11 mouse cellular contexts compared by ENCODE assay signal in genomic region chr1:130838288-130838687, GRCm38 (mm10). TPM values are rescaled to one million over a fixed set of nuclear protein-coding genes. Genes with fewer than 3 reads are reported as not detected.
DNase-seq lines count a peak whose midpoint lies in the region; ATAC-seq lines count a peak whose summit lies in the region.
"Had no signal": no experiment of that assay in that cellular context is flagged by ENCODE, and none has a peak within 500 bp of the region (broad histone marks: within the 10 kb centered on the region; RNA-seq: fewer than 3 reads in every experiment).

No protein-coding gene starts in this region.

- no peaks in the 10 kb centered on the region for H3K27me3 ChIP-seq in lung, embryonic 16.5 days (ENCODE audit: control insufficient read depth, insufficient read depth, low read depth, low read length)

- H3K36me3 ChIP-seq in lung, embryonic 16.5 days (ENCODE audit: control insufficient read depth, insufficient read depth, low read length) = no peaks in the 10 kb centered on the region

- H3K4me3 ChIP-seq in lung, embryonic 16.5 days (ENCODE audit: low read length) = no peak overlapping the region

- no peaks in the 10 kb centered on the region for H3K9me3 ChIP-seq in lung, embryonic 16.5 days (ENCODE audit: control insufficient read depth, low read length)

- DNase-seq in left cerebral cortex, postnatal 14 days (ENCODE audit: low spot score in 2 of 2) = peak; percentile 22 to 43
- DNase-seq in left cerebral cortex, adult 9 months (ENCODE audit: low spot score in 2 of 2) = no peak
- peak; percentile 54 for DNase-seq in ZHBTc4 (ENCODE audit: low read depth, low spot score)
- peak; percentile 80 for DNase-seq in thymus, postnatal 14 days
- no peak for DNase-seq in testis, postnatal 14 days (ENCODE audit: low spot score)
- DNase-seq in urinary bladder, postnatal 10 days (ENCODE audit: low spot score) = no peak
- DNase-seq: heart, postnatal 4 days had no signal

- H3K4me1 ChIP-seq in lung, embryonic 16.5 days (replicated peaks; ENCODE audit: control insufficient read depth, insufficient read depth, low read length) = peaks cover 2% of the 10 kb centered on the region; the same call in 1 of the 2 replicates

- WGBS in lung, embryonic 16.5 days = 37% methylated on average over 6 of the region's 6 CpGs

- H3K9ac ChIP-seq in lung, embryonic 16.5 days (ENCODE audit: low read length) = no peak overlapping the region

- intact Hi-C loops in left cerebral cortex, postnatal 14 days (cut with DNase I) = no loop called here

- H3K4me2 ChIP-seq in lung, embryonic 16.5 days (ENCODE audit: low read depth, low read length) = no peak overlapping the region

- ATAC-seq in lung, embryonic 16.5 days (ENCODE audit: low read depth) = peak; percentile 67; the same call in 1 of the 2 replicates

- H3K27ac ChIP-seq in lung, embryonic 16.5 days (ENCODE audit: low read length) = no peak overlapping the region
- H3K27ac ChIP-seq: macrophage had no signal

RNA-seq across cellular contexts. Expression of gene Pigr, which starts 11.8 kb away (rescaled TPM):
- total RNA-seq in left cerebral cortex, postnatal 14 days (2021) = under 1 TPM; 0.08 to 0.09 TPM
- polyA plus RNA-seq in lung, embryonic 16.5 days (2015; fragmentation: Nextera tagmentation; extraction: Ambion mirVana) = 0.06 and 0.14 TPM in 2 replicates
- total RNA-seq: heart, postnatal 4 days had no signal
- polyA plus RNA-seq: cortical plate, adult 2 months; macrophage had no signal

RNA-seq across cellular contexts. Expression of gene Fcmr, which starts 27.2 kb away (rescaled TPM):
- total RNA-seq in left cerebral cortex, postnatal 14 days (2021) = under 1 TPM in 1 of 2 experiments, not detected in 1; 0.33 TPM
- polyA plus RNA-seq in lung, embryonic 16.5 days (2015; fragmentation: Nextera tagmentation; extraction: Ambion mirVana) = 0.30 TPM in 1 of 2 replicates, not detected in the other

RNA-seq across cellular contexts. Expression of gene Fcamr, which starts 37.6 kb away (rescaled TPM):
- total RNA-seq in left cerebral cortex, postnatal 14 days (2021) = not detected
- 0.11 TPM in 1 of 2 replicates, not detected in the other for polyA plus RNA-seq in lung, embryonic 16.5 days (2015; fragmentation: Nextera tagmentation; extraction: Ambion mirVana)
- polyA plus RNA-seq: cortical plate, adult 2 months; macrophage had no signal

RNA-seq across cellular contexts. Expression of gene Il24, which starts 49.0 kb away (rescaled TPM):
- not detected for total RNA-seq in left cerebral cortex, postnatal 14 days (2021)
- polyA plus RNA-seq in lung, embryonic 16.5 days (2015; fragmentation: Nextera tagmentation; extraction: Ambion mirVana) = not detected in 2 replicates
- total RNA-seq: heart, postnatal 4 days had no signal
- polyA plus RNA-seq: cortical plate, adult 2 months; macrophage; stomach, embryonic 16.5 days had no signal

Comparison
In these comparisons a context has a peak if more than half of its experiments do, and no peak if none do; other contexts are left out.
1. DNase-seq: peak in left cerebral cortex, postnatal 14 days (2 of 2), ZHBTc4 (single experiment) and thymus, postnatal 14 days (single experiment); none in left cerebral cortex, adult 9 months (0 of 2), testis, postnatal 14 days (single experiment) and urinary bladder, postnatal 10 days (single experiment).